Mouse (Mus musculus): ENCODE results near the gene Creb3l1.
A peak's percentile ranks its signal among the peaks of the same experiment; 100 is the strongest.

Gene Creb3l1

GRCm38 (mm10) chr2:92030554-92030953 is 6.3 kb upstream of the Creb3l1 start:
- DNase-seq, result no peak

GRCm38 (mm10) chr2:92029387-92030133 is 5.3 kb upstream of the Creb3l1 start:
- DNase-seq, result no peak

- DNase-seq, result no peak
Measured at GRCm38 (mm10) chr2:92027811-92028590, 3.7 kb upstream of the Creb3l1 start.

- no peak for DNase-seq
Measured at GRCm38 (mm10) chr2:92025966-92026365, 1.7 kb upstream of the Creb3l1 start.

GRCm38 (mm10) chr2:92025202-92025601 is 900 bp upstream of the Creb3l1 start:
- DNase-seq, result no peak

GRCm38 (mm10) chr2:92023362-92024273 is 684 bp downstream of the Creb3l1 start:
- peak; percentile 77 to 81 for DNase-seq

GRCm38 (mm10) chr2:92020676-92021265 is 3.5 kb downstream of the Creb3l1 start:
- peak; percentile 54 to 61 for DNase-seq

GRCm38 (mm10) chr2:92017440-92017839 is 6.9 kb downstream of the Creb3l1 start:
- no peak for DNase-seq

- peak; percentile 86 to 91 for DNase-seq
Measured at GRCm38 (mm10) chr2:92016981-92017380, 7.3 kb downstream of the Creb3l1 start.

- DNase-seq, result no peak
Measured at GRCm38 (mm10) chr2:92014891-92015290, 9.4 kb downstream of the Creb3l1 start.

GRCm38 (mm10) chr2:92014248-92014647 is 10.1 kb downstream of the Creb3l1 start:
- no peak for DNase-seq

GRCm38 (mm10) chr2:92012768-92013445 is 11.4 kb downstream of the Creb3l1 start:
- DNase-seq, result peak; percentile 81 to 88

- DNase-seq, result no peak
Measured at GRCm38 (mm10) chr2:92011424-92012353, 12.6 kb downstream of the Creb3l1 start.

GRCm38 (mm10) chr2:92008623-92009404 is 15.5 kb downstream of the Creb3l1 start:
- DNase-seq, result peak in 1 of 2 experiments; percentile 55

- DNase-seq, result peak; percentile 97 to 99
Measured at GRCm38 (mm10) chr2:92007933-92008622, 16.2 kb downstream of the Creb3l1 start.

- peak; percentile 77 to 85 for DNase-seq
Measured at GRCm38 (mm10) chr2:92006983-92007921, 17.1 kb downstream of the Creb3l1 start.

GRCm38 (mm10) chr2:92006491-92006890 is 17.8 kb downstream of the Creb3l1 start:
- no peak for DNase-seq

GRCm38 (mm10) chr2:92004617-92005016 is 19.7 kb downstream of the Creb3l1 start:
- DNase-seq, result no peak

Measured in kidney, postnatal 4 days (tissue).